Mouse (Mus musculus): ENCODE measurements around the gene Acvrl1.
A peak's percentile ranks its signal among the peaks of the same experiment; 100 is the strongest.

The Acvrl1 gene

GRCm38 (mm10) chr15:101173421-101174211, 45.3 kb downstream of the Acvrl1 start, which contains the start of gene Acvr1b:
TSS of gene Acvr1b (plus strand) at chr15:101174067.
- DNase-seq = peak; percentile 96

- no peak for DNase-seq
Measured at GRCm38 (mm10) chr15:101174294-101175130, 46.2 kb downstream of the Acvrl1 start.

DNA sequence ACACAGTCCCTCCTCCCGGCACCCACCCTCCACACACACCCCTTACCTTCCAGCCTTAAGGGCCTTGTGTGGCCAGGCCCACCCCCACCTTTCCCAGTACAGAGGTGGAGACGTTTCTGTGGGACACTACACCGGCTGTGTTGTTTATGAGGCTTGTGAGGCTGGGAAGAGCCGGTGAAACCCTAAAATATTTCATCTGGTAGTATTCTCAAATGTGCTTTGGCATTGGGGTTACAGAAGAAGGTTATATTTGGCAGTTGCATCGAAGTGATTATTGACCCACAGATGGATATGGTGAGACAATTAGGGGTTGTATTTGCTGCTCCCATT, 46.8 kb downstream of the Acvrl1 start:
- DNase-seq = no peak

- no peak for DNase-seq
Measured at GRCm38 (mm10) chr15:101175613-101176283, 47.4 kb downstream of the Acvrl1 start.

- DNase-seq = no peak
Measured at GRCm38 (mm10) chr15:101176284-101176680, 48.0 kb downstream of the Acvrl1 start.

- DNase-seq = no peak
Measured at GRCm38 (mm10) chr15:101176795-101177691, 48.7 kb downstream of the Acvrl1 start.

DNA sequence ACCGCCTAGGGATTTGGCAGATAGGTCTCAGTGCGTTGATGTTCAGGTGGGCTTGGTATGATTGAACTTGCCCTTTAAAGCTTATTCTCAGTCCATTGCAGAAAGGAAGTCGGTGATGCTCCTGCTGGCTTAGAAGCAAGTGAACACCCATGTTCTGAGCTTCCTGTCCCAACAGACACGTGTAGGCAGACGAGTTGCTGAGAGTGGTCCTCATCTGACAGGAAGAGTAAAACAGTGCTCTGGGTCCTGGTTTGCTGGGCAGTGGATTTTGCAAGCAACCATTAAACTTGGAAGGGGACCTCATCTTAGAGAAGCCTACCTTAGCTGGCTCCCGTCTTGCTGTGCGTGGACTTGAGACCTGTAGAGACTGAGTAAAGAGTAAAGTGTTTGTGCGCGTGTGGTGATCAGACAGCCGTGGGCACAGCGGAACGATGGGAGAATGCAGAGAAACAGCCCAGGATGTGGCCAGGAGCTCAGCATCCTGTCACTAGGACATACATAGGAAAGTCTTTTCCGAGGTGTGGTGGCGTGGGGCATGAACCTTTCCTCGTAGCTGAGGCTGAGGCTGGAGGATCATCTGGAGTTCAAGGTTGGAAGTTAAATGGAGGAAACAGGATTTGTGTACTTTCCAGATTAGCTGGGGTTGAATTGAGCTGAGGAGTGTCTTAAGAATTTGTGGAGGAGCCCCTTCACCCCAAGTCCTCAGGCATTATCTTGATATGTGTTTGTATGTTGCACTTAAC, 52.2 kb downstream of the Acvrl1 start:
- DNase-seq = no peak

- no peak for DNase-seq
Measured at GRCm38 (mm10) chr15:101181106-101181466, 52.8 kb downstream of the Acvrl1 start.

GRCm38 (mm10) chr15:101181500-101181899, 53.2 kb downstream of the Acvrl1 start:
- no peak for DNase-seq

- no peak for DNase-seq
Measured at GRCm38 (mm10) chr15:101182676-101183075, 54.4 kb downstream of the Acvrl1 start.

- DNase-seq = no peak
Measured at GRCm38 (mm10) chr15:101184300-101184699, 56.0 kb downstream of the Acvrl1 start.

- no peak for DNase-seq
Measured at GRCm38 (mm10) chr15:101185549-101185948, 57.2 kb downstream of the Acvrl1 start.

GRCm38 (mm10) chr15:101187907-101188306, 59.6 kb downstream of the Acvrl1 start:
- DNase-seq = no peak

DNA sequence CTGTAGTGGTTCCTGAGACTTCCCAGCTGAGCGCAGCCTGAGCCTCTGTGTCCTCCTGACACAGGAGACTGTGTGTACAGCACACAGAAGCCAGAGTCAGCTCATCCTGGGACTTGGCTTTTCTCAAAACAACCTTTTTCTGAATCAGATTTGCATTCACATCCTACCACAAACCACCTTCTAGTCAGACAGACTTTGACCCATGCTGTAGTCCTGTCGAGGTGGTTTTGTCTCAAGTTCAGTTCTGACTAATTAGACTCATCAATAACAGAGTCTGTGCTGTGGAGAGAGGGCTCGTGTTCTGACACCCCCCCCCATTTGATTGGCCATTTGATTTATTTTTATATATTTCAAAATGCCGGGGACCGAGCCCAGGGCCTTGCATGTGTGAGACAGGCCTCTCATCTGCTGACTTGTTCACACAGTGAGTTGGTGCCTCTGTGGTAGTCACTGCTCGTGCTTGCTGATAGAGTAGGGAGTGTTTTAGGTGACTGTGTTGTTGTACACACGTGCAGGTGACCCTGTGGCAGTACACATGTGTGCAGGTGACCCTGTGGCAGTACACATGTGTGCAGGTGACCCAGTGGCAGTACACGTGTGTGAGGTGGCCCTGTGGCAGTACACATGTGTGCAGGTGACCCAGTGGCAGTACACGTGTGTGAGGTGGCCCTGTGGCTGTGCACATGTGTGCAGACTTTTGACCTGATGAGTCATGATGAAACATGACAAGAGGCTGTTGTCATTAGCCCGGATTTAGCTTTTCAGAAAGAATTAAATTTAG, 61.8 kb downstream of the Acvrl1 start:
- no peak for DNase-seq

DNA sequence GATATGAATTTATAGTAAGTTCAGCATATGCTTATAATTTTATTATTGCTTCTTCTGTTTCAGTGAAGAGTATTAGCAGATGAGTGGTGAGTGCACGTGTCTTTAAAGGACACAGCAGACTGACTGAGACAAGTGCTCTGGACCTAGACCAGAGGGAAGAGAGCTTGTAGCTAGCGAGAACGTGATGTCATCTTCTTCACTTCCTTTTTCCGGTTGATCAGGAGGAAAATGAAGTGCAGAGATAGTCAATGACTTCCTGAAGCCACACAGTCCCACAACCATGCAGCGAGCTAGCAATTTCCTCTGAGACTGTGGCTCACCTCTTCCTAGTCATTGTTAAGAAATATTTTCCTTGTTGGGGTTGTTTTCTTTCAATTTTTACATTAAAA, 62.4 kb downstream of the Acvrl1 start:
- no peak for DNase-seq

GRCm38 (mm10) chr15:101191459-101192259, 63.3 kb downstream of the Acvrl1 start:
- peak; percentile 55 for DNase-seq

GRCm38 (mm10) chr15:101192260-101192640, 63.9 kb downstream of the Acvrl1 start:
- no peak for DNase-seq

GRCm38 (mm10) chr15:101192651-101193050, 64.3 kb downstream of the Acvrl1 start:
- no peak for DNase-seq

GRCm38 (mm10) chr15:101193971-101194370, 65.6 kb downstream of the Acvrl1 start:
- no peak for DNase-seq
